ENCODE assay signal across 14 mouse cellular contexts in genomic region chr12:111681305-111681704, GRCm38 (mm10). TPM values are rescaled to one million over a fixed set of nuclear protein-coding genes. Genes with fewer than 3 reads are reported as not detected.
A peak's percentile ranks its signal among the peaks of the same experiment; 100 is the strongest.
DNase-seq lines count a peak whose midpoint lies in the region; ATAC-seq and TF ChIP-seq lines count a peak whose summit lies in the region.
"Had no signal": no experiment of that assay in that cellular context is flagged by ENCODE, and none has a peak within 500 bp of the region (broad histone marks: within the 10 kb centered on the region; RNA-seq: fewer than 3 reads in every experiment).

No protein-coding gene starts in this region.

- H3K36me3 ChIP-seq in E14TG2a.4 (ENCODE audit: insufficient read depth, low read length): peaks cover 58% of the 10 kb centered on the region
- H3K36me3 ChIP-seq in intestine, embryonic 15.5 days: no peaks in the 10 kb centered on the region; the same call in 1 of the 2 replicates

- 0 out of 2 replicates have a peak overlapping the region, but pooled peaks have one; percentile 4 for H3K4me2 ChIP-seq in intestine, embryonic 15.5 days (replicated peaks)
- H3K4me2 ChIP-seq: forebrain, embryonic 13.5 days; liver, embryonic 11.5 days had no signal

- H3K27me3 ChIP-seq in E14TG2a.4 (ENCODE audit: insufficient read depth, low read length): no peaks in the 10 kb centered on the region
- no peaks in the 10 kb centered on the region for H3K27me3 ChIP-seq in intestine, embryonic 15.5 days (replicated peaks)
- H3K27me3 ChIP-seq: forebrain, embryonic 13.5 days had no signal

- H3K4me3 ChIP-seq in layer of hippocampus, adult 2 months: peak overlapping the region; percentile 26; the same call in 1 of the 2 replicates
- H3K4me3 ChIP-seq in E14TG2a.4 (replicated peaks; ENCODE audit: low read length): peak overlapping the region; percentile 50
- no peak overlapping the region for H3K4me3 ChIP-seq in intestine, embryonic 15.5 days (replicated peaks)
- H3K4me3 ChIP-seq: forebrain, embryonic 13.5 days had no signal

- peak; percentile 48; the same call in 1 of the 2 replicates for ATAC-seq in frontal cortex, adult (ENCODE audit: low TSS enrichment)
- no peak for ATAC-seq in intestine, embryonic 15.5 days
- ATAC-seq: forebrain, embryonic 13.5 days; inflammation-experienced regulatory T-cells, adult 6 months had no signal

- no peak for DNase-seq in frontal cortex, postnatal 36 days (ENCODE audit: low spot score in 2 of 2)
- DNase-seq in layer of hippocampus, adult 2 months (ENCODE audit: low spot score in 2 of 2): no peak
- no peak for DNase-seq in layer of hippocampus, adult 9-10 months (ENCODE audit: low spot score)
- no peak for DNase-seq in ovary, postnatal 10 days (ENCODE audit: low spot score)
- no peak for DNase-seq in retina, postnatal 1 day
- DNase-seq: adrenal gland, adult 8-10 months; kidney, postnatal 36 days; thymus, postnatal 36 days had no signal

- WGBS in intestine, embryonic 15.5 days: 65% methylated on average over 8 of the region's 8 CpGs

- TF ChIP-seq CTCF in layer of hippocampus, adult 2 months (conservative IDR thresholded peaks at IDR 0.05): no peak
- no peak for TF ChIP-seq CTCF in E14TG2a.4 (conservative IDR thresholded peaks at IDR 0.05; ENCODE audit: low read length)

- H3K27ac ChIP-seq in layer of hippocampus, adult 2 months: peak overlapping the region; percentile 85
- H3K27ac ChIP-seq in intestine, embryonic 15.5 days: peak overlapping the region; percentile 71
- H3K27ac ChIP-seq: forebrain, embryonic 13.5 days had no signal

- peaks cover 87% of the 10 kb centered on the region for H3K4me1 ChIP-seq in E14TG2a.4 (replicated peaks; ENCODE audit: low read depth, low read length)
- peaks cover 46% of the 10 kb centered on the region for H3K4me1 ChIP-seq in intestine, embryonic 15.5 days (replicated peaks)

- no peaks in the 10 kb centered on the region for H3K9me3 ChIP-seq in E14TG2a.4 (ENCODE audit: low read length)
- no peaks in the 10 kb centered on the region for H3K9me3 ChIP-seq in intestine, embryonic 15.5 days
- H3K9me3 ChIP-seq: forebrain, embryonic 13.5 days had no signal

- no peak overlapping the region for H3K9ac ChIP-seq in intestine, embryonic 15.5 days
- H3K9ac ChIP-seq: forebrain, embryonic 13.5 days had no signal

RNA-seq across cellular contexts. Expression of gene Trmt61a, which starts 3.4 kb away (rescaled TPM):
- total RNA-seq in layer of hippocampus, adult 2 months (2021): 10 to 100 TPM; 16.7 to 18.0 TPM
- polyA plus RNA-seq in intestine, embryonic 15.5 days (2015; fragmentation: Nextera tagmentation; extraction: Ambion mirVana): 12.6 and 16.4 TPM in 2 replicates

RNA-seq across cellular contexts. Expression of gene Ckb, which starts 9.2 kb away (rescaled TPM):
- total RNA-seq in layer of hippocampus, adult 2 months (2021): 1,000 to 10,000 TPM; 1,228 to 1,237 TPM
- 765 and 774 TPM in 2 replicates for polyA plus RNA-seq in intestine, embryonic 15.5 days (2015; fragmentation: Nextera tagmentation; extraction: Ambion mirVana)

RNA-seq across cellular contexts. Expression of gene Bag5, which starts 31.8 kb away (rescaled TPM):
- 10 to 100 TPM; 50.6 to 50.9 TPM for total RNA-seq in layer of hippocampus, adult 2 months (2021)
- 46.7 and 48.7 TPM in 2 replicates for polyA plus RNA-seq in intestine, embryonic 15.5 days (2015; fragmentation: Nextera tagmentation; extraction: Ambion mirVana)

RNA-seq across cellular contexts. Expression of gene Apopt1, which starts 31.8 kb away (rescaled TPM):
- 10 to 100 TPM; 35.7 to 36.8 TPM for total RNA-seq in layer of hippocampus, adult 2 months (2021)
- 50.1 and 51.8 TPM in 2 replicates for polyA plus RNA-seq in intestine, embryonic 15.5 days (2015; fragmentation: Nextera tagmentation; extraction: Ambion mirVana)
